ENCODE assay signal across 7 mouse cellular contexts in the genomic region with DNA sequence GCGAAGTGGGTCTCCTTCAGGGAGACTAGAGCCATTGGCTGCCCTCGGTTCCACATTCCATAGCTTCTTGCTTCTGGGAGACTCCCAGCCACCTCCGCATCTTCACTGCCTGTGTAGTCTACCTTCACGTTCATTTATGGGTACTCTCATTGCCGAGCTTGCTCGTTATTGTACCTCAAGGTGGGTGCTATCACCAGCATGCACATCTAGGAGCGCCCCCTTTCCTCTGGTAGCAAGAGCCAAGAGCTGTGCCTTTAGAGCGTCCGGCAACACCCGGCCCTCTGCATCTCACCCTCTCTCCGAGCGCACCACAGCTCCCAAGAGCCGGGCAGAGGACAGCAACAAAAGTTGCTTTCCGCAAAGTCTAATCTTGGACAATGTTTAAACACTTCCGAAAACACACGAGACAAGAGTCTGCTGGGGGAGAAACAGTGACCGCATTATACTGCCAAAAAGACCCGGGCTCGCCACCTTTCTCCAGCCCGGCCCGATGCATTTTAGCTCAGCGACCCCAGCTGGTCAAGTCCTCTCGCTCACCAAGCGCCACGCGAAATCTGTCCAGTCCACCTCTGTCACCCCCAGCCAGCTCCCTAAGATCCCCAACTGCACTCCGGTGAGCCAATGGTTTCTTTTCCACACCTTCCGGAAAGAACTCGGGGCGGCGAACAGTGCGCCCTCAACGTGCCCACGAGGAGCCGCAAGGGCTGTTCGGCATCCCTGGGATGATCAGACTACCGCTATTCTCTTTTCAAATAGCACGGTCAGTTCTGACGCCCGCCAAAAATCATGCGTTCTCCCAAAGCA. TPM values are rescaled to one million over a fixed set of nuclear protein-coding genes. Genes with fewer than 3 reads are reported as not detected.
DNase-seq lines count a peak whose midpoint lies in the region; ATAC-seq and TF ChIP-seq lines count a peak whose summit lies in the region.

No protein-coding gene starts in this region.

- H3K27ac ChIP-seq in liver, embryonic 14.5 days = no peak overlapping the region
- H3K27ac ChIP-seq in neural tube, embryonic 14.5 days (ENCODE audit: low read depth, low read length) = peak overlapping the region; percentile 86

- no peak for ATAC-seq in liver, embryonic 14.5 days (ENCODE audit: insufficient read depth)
- peak; percentile 52 for ATAC-seq in neural tube, embryonic 14.5 days (ENCODE audit: low read depth)
- no peak for ATAC-seq in monocyte, adult 5-6 weeks (replicated peaks; ENCODE audit: insufficient number of reproducible peaks, low FRiP score, low TSS enrichment, poor library complexity, severe bottlenecking)

- H3K4me3 ChIP-seq in liver, embryonic 14.5 days (ENCODE audit: insufficient read depth in 1 of 2, low read depth in 2 of 2, low read length in 2 of 2) = peak overlapping the region; percentile 30 to 40
- peak overlapping the region; percentile 70 for H3K4me3 ChIP-seq in neural tube, embryonic 14.5 days (ENCODE audit: low read depth, low read length)

- DNase-seq in adrenal gland, postnatal 25 days = peak; percentile 46
- DNase-seq in cerebellum, postnatal 4 days (ENCODE audit: low spot score in 2 of 2) = peak; percentile 42 to 60
- DNase-seq in gastrocnemius, postnatal 25 days = peak; percentile 16
- peak; percentile 13 to 54 for DNase-seq in layer of hippocampus, adult 18-20 months (ENCODE audit: low spot score in 2 of 2)
- no peak for DNase-seq in liver, embryonic 14.5 days (ENCODE audit: low read depth in 3 of 3, low spot score in 3 of 3)

- no peak for TF ChIP-seq CTCF in liver, embryonic 14.5 days (IDR thresholded peaks at IDR 0.05; ENCODE audit: low read depth)

- WGBS in liver, embryonic 14.5 days (ENCODE audit: insufficient replicate concordance) = 2% methylated on average over 41 of the region's 41 CpGs
- under 1% methylated on average over 41 of the region's 41 CpGs for WGBS in neural tube, embryonic 14.5 days

- H3K36me3 ChIP-seq in liver, embryonic 14.5 days (replicated peaks; ENCODE audit: control insufficient read depth, insufficient read depth, low read depth) = no peaks in the 10 kb centered on the region
- H3K36me3 ChIP-seq in neural tube, embryonic 14.5 days (ENCODE audit: control insufficient read depth, insufficient read depth, low read length) = no peaks in the 10 kb centered on the region

- H3K4me1 ChIP-seq in liver, embryonic 14.5 days (replicated peaks; ENCODE audit: control insufficient read depth in 2 of 2, insufficient read depth in 2 of 2, low read length in 1 of 2) = no peaks in the 10 kb centered on the region
- H3K4me1 ChIP-seq in neural tube, embryonic 14.5 days (ENCODE audit: control insufficient read depth, insufficient read depth, low read length) = peaks cover 15% of the 10 kb centered on the region

- no peaks in the 10 kb centered on the region for H3K9me3 ChIP-seq in liver, embryonic 14.5 days (ENCODE audit: control insufficient read depth, low read length)
- no peaks in the 10 kb centered on the region for H3K9me3 ChIP-seq in neural tube, embryonic 14.5 days (ENCODE audit: control insufficient read depth, low read length)

- peak overlapping the region; percentile 58 for H3K4me2 ChIP-seq in liver, embryonic 14.5 days (ENCODE audit: low read depth)
- peak overlapping the region; percentile 76 for H3K4me2 ChIP-seq in neural tube, embryonic 14.5 days (ENCODE audit: low read depth, low read length)

- peaks cover 40% of the 10 kb centered on the region for H3K27me3 ChIP-seq in liver, embryonic 14.5 days (ENCODE audit: control insufficient read depth, insufficient read depth, low read length)
- no peaks in the 10 kb centered on the region for H3K27me3 ChIP-seq in neural tube, embryonic 14.5 days (ENCODE audit: control insufficient read depth, insufficient read depth, low read length)

- TF ChIP-seq EP300 in liver, embryonic 14.5 days (IDR thresholded peaks at IDR 0.05; ENCODE audit: low read depth) = no peak

- H3K9ac ChIP-seq in liver, embryonic 14.5 days (replicated peaks) = no peak overlapping the region
- peak overlapping the region; percentile 75 for H3K9ac ChIP-seq in neural tube, embryonic 14.5 days (replicated peaks; ENCODE audit: low read depth, low read length)

RNA-seq across cellular contexts. Expression of a gene that starts 0.5 kb away (rescaled TPM):
- 3.5 and 3.9 TPM in 2 replicates for total RNA-seq in adrenal gland, postnatal 25 days (2021)
- 1 to 10 TPM in 1 of 2 experiments, under 1 TPM in 1; 0.43 to 1.0 TPM for total RNA-seq in gastrocnemius, postnatal 25 days (2021)
- total RNA-seq in layer of hippocampus, adult 18-20 months (2021) = 10 to 100 TPM; 31.5 to 33.1 TPM
- polyA plus RNA-seq in liver, embryonic 14.5 days (2012; rRNA removed) = 0.06 and 0.09 TPM in 2 replicates
- polyA plus RNA-seq in liver, embryonic 14.5 days (2014; fragmentation: Nextera tagmentation; extraction: Ambion mirVana) = 0.13 TPM in 1 of 2 replicates, not detected in the other
- polyA plus RNA-seq in neural tube, embryonic 14.5 days (2014; fragmentation: Nextera tagmentation; extraction: Ambion mirVana) = 21.4 and 25.8 TPM in 2 replicates
- total RNA-seq in monocyte, adult 5-6 weeks (2017) = 0.10 TPM in 1 of 3 replicates, not detected in the others

Comparison
In these comparisons a context has a peak if more than half of its experiments do, and no peak if none do; other contexts are left out.
1. DNase-seq: peak in adrenal gland, postnatal 25 days (single experiment), cerebellum, postnatal 4 days (2 of 2), gastrocnemius, postnatal 25 days (single experiment) and layer of hippocampus, adult 18-20 months (2 of 2); none in liver, embryonic 14.5 days (0 of 3).